Mouse (Mus musculus): ENCODE results near the gene Rangap1. TPM values are rescaled to one million over a fixed set of nuclear protein-coding genes. Genes with fewer than 3 reads are reported as not detected.

The Rangap1 gene
- total and polyA plus RNA-seq, 3 experiments, result 128 to 207 (median 180) TPM

- Histone ChIP-seq H3K27me3 (replicated peaks) (no peaks in the 10 kb centered on the region), H3K4me2 (ENCODE audit: insufficient read depth, low read depth, poor library complexity, severe bottlenecking) (no peak overlapping the region), H3K4me1 (ENCODE audit: control insufficient read depth in 1 of 2, insufficient read depth in 2 of 2) (peaks cover 0 to 16% of the 10 kb centered on the region in 2 experiments; a peak in 2 of 4 replicates), H3K9ac (ENCODE audit: insufficient read depth, low read depth) (no peak overlapping the region), H3K79me2 (replicated peaks; ENCODE audit: control insufficient read depth, extremely low read depth, insufficient read depth, poor library complexity, severe bottlenecking) (no peaks in the 10 kb centered on the region), H3K27ac (ENCODE audit: insufficient read depth, low read depth) (no peak overlapping the region), H3K36me3 (replicated peaks in 1 of 2; ENCODE audit: control insufficient read depth in 1 of 2, insufficient read depth in 1 of 2, low read length in 1 of 2) (peaks cover 57 to 86% of the 10 kb centered on the region in 2 experiments), H3K9me3 (replicated peaks; ENCODE audit: low read length) (peaks cover 2% of the 10 kb centered on the region), H3K4me3 (replicated peaks in 1 of 3; ENCODE audit: low read depth in 2 of 3, low read length in 2 of 3, poor library complexity in 1 of 3) (no peak overlapping the region)
- no peak for DNase-seq (ENCODE audit: extremely low read depth)
- in situ Hi-C loops (cut with MboI; ENCODE audit: low pct_ligation_motif_present, low pct_unique_long_range_greater_than_20kb, low sequenced_read_pairs) (no loop called here), dilution Hi-C loops (cut with MboI; ENCODE audit: extremely low pct_ligation_motif_present, extremely low pct_unique_long_range_greater_than_20kb, low sequenced_read_pairs) (no loop called here)
- TF ChIP-seq MYC (IDR thresholded peaks at IDR 0.05; ENCODE audit: low read depth, low read length), result no peak
- no peak for TF ChIP-seq PAX5 (IDR thresholded peaks at IDR 0.05; ENCODE audit: low read length)
- no peak for TF ChIP-seq POLR2AphosphoS2 (IDR thresholded peaks at IDR 0.05; ENCODE audit: low read depth, low read length)
- no peak for TF ChIP-seq ZMIZ1 (IDR thresholded peaks at IDR 0.05; ENCODE audit: low read depth, low read length)
- TF ChIP-seq CHD1 (IDR thresholded peaks at IDR 0.05; ENCODE audit: low read depth, low read length), result no peak
- TF ChIP-seq SMC3 (IDR thresholded peaks at IDR 0.05; ENCODE audit: low read depth, low read length), result no peak
- no peak for TF ChIP-seq MEF2A (IDR thresholded peaks at IDR 0.05; ENCODE audit: borderline replicate concordance, low read depth, low read length)
- TF ChIP-seq GABPA (IDR thresholded peaks at IDR 0.05; ENCODE audit: insufficient replicate concordance, low read depth, low read length), result no peak
- TF ChIP-seq USF2 (conservative IDR thresholded peaks at IDR 0.05; ENCODE audit: low read depth, low read length), result no peak
- TF ChIP-seq MAZ (IDR thresholded peaks at IDR 0.05; ENCODE audit: low read depth, low read length), result no peak
- no peak for TF ChIP-seq ETS1 (conservative IDR thresholded peaks at IDR 0.05; ENCODE audit: low read depth, low read length)
- TF ChIP-seq NELFE (IDR thresholded peaks at IDR 0.05; ENCODE audit: low read depth, low read length), result no peak
- no peak for TF ChIP-seq CHD2 (IDR thresholded peaks at IDR 0.05; ENCODE audit: low read length)
- no peak for TF ChIP-seq ZKSCAN1 (IDR thresholded peaks at IDR 0.05; ENCODE audit: borderline replicate concordance, low read depth, low read length)
- no peak for TF ChIP-seq ZNF384 (IDR thresholded peaks at IDR 0.05; ENCODE audit: low read depth, low read length)
- no peak for TF ChIP-seq TBP (conservative IDR thresholded peaks at IDR 0.05; ENCODE audit: low read depth, low read length)
- no peak for TF ChIP-seq CTCF (conservative IDR thresholded peaks at IDR 0.05 in 1 of 2, IDR thresholded peaks at IDR 0.05 in 1 of 2; ENCODE audit: low read depth in 2 of 2, low read length in 2 of 2)
Observed at GRCm38 (mm10) chr15:81785701-81786100, 40.4 kb upstream of the Rangap1 start.

- no peak overlapping the region for H3K27ac ChIP-seq (ENCODE audit: insufficient read depth, low read depth)
- H3K9ac ChIP-seq (ENCODE audit: insufficient read depth, low read depth), result no peak overlapping the region
- no peaks in the 10 kb centered on the region for H3K27me3 ChIP-seq (replicated peaks)
- dilution Hi-C loops (cut with MboI; ENCODE audit: extremely low pct_ligation_motif_present, extremely low pct_unique_long_range_greater_than_20kb, low sequenced_read_pairs) (no loop called here), in situ Hi-C loops (cut with MboI; ENCODE audit: low pct_ligation_motif_present, low pct_unique_long_range_greater_than_20kb, low sequenced_read_pairs) (no loop called here)
- H3K4me1 ChIP-seq (ENCODE audit: control insufficient read depth in 1 of 2, insufficient read depth in 2 of 2), result peaks cover 0 to 16% of the 10 kb centered on the region in 2 experiments; a peak in 2 of 4 replicates
- peaks cover 2% of the 10 kb centered on the region for H3K9me3 ChIP-seq (replicated peaks; ENCODE audit: low read length)
- TF ChIP-seq CTCF (conservative IDR thresholded peaks at IDR 0.05 in 1 of 2, IDR thresholded peaks at IDR 0.05 in 1 of 2; ENCODE audit: low read depth in 2 of 2, low read length in 2 of 2) (peak in 1 of 2 experiments; percentile 49; a peak in 2 of 4 replicates), MAX (IDR thresholded peaks at IDR 0.05; ENCODE audit: low read length) (no peak), JUND (conservative IDR thresholded peaks at IDR 0.05; ENCODE audit: low read depth, low read length) (no peak), SMC3 (IDR thresholded peaks at IDR 0.05; ENCODE audit: low read depth, low read length) (peak; percentile 16; the same call in 1 of the 2 replicates), RAD21 (IDR thresholded peaks at IDR 0.05; ENCODE audit: low read depth, low read length) (peak; percentile 28)
- H3K4me3 ChIP-seq (replicated peaks in 1 of 3; ENCODE audit: low read depth in 2 of 3, low read length in 2 of 3, poor library complexity in 1 of 3), result no peak overlapping the region
- peaks cover 66 to 89% of the 10 kb centered on the region in 2 experiments for H3K36me3 ChIP-seq (replicated peaks in 1 of 2; ENCODE audit: control insufficient read depth in 1 of 2, insufficient read depth in 1 of 2, low read length in 1 of 2)
- DNase-seq (ENCODE audit: extremely low read depth), result peak; percentile 23
- H3K4me2 ChIP-seq (ENCODE audit: insufficient read depth, low read depth, poor library complexity, severe bottlenecking), result no peak overlapping the region
- H3K79me2 ChIP-seq (replicated peaks; ENCODE audit: control insufficient read depth, extremely low read depth, insufficient read depth, poor library complexity, severe bottlenecking), result no peaks in the 10 kb centered on the region
Observed at GRCm38 (mm10) chr15:81784762-81785161, 39.4 kb upstream of the Rangap1 start.
